Mouse (Mus musculus) liver, adult (tissue): ENCODE results near the gene Rln1.

ENCODE experiments used
- GATA4 ChIP-seq: IDR thresholded peaks from 2 replicates; pipeline ENCODE4 v1.6.1; 2014; ENCODE audit warnings: mild to moderate bottlenecking, low read length; ENCODE audit not compliant: insufficient replicate concordance

The Rln1 gene

DNA sequence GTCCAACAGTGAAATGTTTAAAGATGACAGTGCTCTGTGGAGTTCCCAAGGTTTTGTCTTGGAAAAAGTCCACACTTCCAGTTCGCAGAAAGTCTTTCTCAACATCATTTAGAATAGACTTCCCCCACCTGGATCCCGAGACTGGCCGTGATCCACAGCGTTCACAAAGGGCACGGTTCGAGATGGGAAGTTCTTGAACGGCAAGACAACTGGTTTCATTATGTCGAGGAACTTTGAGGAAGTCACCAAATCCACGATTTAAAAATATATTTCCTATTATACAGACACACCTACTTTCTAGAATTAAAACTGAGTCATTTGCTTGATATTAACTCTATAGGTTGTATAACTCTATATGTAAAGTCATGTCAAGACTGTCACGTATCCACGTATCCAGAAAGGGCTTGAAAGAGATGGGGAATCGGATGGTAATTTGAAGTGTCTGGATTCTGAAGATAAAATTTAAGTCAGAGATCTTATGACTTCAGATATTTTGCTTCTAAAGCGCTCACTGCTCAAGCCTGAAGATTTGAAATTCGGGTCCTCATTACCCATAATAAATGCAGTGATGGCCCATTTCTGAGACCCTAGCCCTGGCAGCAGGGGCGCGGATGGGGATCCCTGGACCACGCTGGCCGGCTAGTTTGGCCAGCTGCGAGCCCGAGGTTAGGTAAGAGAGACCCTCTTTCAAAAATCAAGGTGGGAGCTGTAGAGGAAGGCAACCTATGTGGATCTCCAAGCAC, 31.9 kb upstream of the Rln1 start:
- TF ChIP-seq GATA4, result no peak

DNA sequence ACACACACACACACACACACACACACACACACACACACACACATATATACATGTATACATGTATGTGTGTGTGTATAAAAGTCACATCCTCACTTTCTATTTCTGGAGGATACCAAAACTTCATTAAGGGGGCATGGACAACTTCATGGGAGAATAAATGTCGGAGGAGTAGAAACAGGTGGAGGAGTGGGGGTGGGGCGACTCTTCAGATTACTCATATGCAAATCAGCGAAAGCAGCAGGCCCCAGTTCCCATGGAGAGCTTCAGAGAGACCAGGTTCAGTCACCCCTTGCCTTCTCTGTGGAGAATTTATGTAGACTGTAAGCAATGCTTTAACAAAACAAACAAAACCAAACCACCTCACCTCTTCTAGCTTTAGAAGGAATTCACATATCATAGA, 30.6 kb upstream of the Rln1 start:
- no peak for TF ChIP-seq GATA4

DNA sequence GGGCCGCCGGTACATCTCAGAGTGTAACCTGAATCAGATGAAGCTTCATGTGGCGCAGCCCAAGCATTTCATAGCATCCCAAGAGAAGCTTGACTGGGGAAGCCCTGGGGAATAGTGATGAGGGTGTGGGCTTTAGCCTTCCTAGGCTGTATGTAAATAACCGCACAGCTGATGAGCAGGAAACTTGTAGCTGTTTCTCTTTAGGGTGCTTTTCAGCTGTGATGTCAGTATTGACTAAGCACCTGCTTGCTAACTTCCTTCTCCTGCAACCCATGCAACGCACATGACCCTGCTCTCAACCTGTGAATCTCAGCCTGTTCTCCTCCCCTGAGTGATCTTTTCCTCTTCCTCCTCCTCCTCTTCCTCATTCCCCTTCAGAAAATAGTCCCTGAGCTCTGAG, 29.6 kb upstream of the Rln1 start:
- TF ChIP-seq GATA4, result no peak

DNA sequence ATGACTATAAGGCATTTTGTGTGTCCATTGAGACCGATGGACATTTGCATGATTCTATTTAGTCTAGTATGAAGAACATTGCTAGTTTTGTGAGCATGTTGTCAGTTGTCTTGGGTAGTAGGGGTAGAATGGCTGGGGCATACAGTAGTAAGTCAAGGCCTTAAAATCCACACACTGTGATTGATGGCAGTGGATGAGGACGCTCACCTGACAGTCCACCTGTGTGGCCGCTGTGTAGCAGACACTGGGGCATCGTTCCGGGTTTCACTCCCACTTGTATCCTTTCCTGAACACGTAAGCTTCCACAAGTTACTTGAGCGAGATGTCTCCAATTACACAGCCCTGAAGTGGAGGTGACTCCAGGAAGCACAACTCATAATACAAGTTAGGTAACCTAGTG, 29.1 kb upstream of the Rln1 start:
- TF ChIP-seq GATA4, result no peak

DNA sequence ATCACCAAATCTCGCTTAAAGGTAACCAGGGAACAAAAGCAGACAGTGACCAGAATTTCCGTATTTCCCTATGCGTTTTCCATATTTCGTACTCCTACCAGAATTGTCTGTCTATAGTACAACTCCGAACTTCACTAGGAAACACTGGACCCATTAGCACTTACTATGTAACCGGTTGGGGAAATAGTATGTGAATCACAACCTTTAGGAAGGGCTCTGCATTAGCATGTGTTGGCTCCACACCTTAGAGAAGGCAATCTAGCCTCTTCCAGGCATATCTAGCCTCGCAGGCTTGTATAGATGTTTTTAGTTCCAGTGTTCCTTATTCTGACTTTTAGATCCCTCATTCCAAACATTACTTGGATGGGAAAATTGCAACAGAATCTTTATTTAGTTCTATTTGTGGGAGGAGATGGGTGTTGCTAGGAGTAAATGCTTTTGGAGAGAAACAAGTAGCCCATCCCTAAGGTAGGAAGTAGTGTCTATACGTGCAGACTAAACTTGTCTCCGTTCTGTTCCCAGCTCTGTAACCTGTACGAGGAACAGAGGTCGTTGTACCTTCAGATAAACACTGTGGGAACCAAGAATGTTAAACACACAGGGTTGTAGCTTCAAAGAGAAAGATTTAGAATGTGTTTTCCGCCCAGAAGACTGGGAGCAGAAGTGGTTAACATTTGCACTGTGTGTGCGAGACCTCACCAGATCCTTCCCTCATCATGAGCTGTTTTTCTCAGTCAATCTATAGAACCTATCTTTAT, 27.9 kb upstream of the Rln1 start:
- no peak for TF ChIP-seq GATA4

DNA sequence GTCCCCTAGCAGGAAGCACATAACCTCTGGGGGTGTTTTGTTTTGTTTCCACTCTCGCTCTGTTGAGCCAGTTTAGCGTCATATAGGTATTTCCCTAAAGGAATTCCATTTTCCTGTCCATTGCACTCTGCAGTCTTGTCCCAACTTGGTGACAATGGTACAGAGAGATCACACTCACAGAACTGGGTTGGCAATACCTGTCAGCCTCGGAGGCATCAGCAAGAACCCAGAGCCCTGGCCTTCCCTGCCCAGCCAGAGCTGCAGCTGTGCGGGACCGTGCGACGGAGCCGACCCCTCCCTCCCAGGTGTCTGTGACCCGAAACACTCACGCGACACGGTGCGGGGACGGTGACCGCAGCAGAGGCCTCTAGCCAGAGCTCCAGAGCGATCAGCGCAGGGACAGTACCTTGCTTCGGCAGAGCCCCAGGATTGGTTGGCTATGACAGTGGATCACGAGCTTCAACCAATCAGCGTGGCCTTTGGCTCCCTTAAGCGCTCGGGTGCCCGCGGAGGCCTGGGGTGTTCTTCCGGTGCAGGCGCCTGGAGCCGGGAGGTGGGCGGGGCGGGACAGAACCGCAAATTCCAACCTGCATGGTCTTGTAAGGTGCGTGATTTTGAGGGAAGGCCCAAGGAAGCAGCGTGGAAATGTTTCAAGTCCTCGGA, 27.1 kb upstream of the Rln1 start:
- no peak for TF ChIP-seq GATA4

DNA sequence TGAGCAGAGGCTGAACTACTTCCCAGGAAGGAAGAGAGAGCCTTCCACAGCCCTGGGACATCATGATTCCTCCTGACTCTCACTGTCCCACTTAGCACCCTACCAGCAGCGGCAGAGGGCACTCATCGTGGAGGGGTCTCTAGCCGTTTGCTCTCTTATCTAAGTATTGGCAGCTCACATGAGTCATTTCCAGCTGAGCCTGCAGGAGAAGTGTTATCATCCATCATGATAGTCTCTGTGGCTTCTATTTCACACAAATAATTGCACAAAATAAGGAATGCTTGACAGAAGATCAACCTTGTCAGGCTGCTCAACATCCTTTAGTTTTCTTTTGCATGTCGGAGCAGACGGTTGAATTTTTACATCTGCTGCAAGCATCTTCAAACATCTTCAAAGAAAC, 25.8 kb upstream of the Rln1 start:
- TF ChIP-seq GATA4, result no peak

DNA sequence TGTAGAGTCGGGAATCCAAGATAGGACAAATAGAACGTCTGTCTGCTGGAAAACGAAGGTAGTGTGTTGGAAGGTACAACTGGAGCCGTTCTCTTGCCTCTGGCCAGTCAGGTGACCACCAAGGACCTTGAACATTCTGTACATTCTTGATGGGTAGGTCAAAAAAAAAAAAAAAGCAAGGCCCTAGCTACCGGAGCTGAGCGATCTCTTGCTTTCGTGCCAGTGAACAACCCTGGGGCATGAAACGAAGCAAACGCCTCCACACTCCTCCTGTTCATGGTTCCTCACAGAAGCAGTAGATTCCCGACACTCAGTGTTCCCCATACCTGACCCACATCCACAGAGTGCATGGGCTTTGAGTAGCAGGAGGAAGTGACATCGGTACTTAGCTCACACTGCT, 21.8 kb upstream of the Rln1 start:
- no peak for TF ChIP-seq GATA4

DNA sequence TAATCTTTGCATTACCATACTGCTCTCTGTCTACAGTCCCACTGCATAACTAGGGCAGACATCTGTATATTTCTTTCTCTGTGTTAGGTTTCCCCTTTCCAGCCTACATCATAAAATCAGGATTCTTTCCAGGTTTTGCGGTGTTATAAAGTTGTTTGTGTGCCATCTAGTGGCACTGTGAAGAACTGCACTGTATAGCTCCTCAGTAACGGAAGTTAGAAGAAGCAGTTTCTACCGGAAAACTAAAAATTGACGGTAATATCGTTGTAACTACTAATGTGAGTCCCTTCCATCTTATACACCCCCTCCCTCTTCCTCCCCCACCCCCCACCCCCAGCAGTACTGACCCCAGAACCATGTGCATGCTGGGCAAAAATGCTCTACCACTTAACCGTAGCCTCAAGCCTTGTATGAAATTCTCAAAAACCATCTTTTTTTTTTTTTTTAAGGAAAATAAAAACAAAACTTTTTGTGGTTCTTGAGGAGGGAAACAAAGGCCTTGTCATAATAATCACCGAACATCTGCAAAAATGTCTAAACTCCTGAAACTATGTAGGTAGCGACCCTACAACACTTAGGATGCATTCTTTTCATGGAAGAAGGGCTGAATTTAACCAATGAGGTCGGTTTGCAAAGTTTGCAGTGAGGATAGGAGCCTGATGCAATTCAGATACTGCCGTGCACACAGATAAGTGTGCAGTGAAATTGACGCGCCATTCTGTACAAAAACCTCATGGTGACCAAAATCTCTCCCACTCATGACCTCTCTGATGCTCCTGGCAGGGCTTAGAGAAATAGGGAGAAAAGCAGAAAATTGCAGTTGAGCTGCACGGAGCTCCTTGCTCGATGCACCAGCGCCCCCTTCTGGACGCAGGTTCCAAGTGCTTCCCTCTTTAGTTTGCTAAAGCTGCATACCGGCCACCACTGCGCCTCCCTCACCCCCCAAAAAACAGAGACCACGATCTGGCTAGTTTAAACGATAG, 20.7 kb upstream of the Rln1 start:
- no peak for TF ChIP-seq GATA4

DNA sequence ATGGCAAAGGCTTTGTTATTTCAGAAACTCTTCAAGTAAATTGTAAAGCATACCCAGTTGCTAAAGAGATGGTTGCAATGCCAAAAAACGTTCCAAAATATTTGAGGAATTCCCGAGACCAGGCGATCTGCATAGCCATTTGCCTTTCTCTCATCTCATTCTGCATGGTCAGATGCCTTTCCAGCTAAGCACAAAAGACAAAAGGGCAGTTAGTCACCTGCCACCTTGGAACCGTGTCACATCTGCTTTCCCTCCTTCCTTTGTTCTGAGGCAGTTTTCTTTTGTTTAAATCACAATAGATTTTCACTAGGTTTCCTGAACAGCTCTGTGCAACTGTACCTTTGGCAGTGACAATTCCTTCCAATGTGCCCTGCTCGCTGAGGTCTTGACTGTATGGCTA, 16.5 kb upstream of the Rln1 start:
- TF ChIP-seq GATA4, result no peak

DNA sequence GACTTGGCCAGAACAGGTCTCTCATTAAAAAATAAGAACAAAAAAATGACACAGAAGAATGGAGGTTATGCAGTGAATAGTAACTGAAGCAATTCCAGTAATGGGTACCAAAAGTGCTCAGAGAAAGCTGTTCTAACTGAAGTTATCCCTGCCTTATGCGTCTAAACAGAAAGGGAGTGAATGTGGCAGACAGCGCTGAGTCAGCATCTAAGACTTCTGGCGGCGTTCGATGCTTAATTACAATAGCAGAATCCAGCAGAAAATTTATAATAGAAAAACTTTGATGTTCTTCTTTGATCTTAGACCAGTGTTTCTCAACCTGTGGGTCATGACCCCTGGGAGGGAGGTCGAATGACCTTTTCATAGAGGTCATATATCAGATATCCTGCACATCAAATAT, 11.2 kb upstream of the Rln1 start:
- TF ChIP-seq GATA4, result no peak

DNA sequence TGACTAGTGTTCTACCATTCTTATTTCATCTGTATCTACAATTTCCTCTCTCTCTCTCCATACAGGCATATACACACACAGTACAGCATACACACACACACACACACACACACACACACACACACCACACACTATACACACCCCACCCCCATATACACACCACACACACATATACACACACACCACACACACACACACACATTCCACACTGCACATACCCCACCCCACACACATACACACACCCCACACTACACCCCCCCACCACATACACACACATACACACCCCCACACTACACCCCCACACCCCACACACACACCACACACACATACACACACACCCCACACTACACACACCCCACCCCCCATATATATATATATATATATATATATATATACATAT, 10.4 kb upstream of the Rln1 start:
- no peak for TF ChIP-seq GATA4

DNA sequence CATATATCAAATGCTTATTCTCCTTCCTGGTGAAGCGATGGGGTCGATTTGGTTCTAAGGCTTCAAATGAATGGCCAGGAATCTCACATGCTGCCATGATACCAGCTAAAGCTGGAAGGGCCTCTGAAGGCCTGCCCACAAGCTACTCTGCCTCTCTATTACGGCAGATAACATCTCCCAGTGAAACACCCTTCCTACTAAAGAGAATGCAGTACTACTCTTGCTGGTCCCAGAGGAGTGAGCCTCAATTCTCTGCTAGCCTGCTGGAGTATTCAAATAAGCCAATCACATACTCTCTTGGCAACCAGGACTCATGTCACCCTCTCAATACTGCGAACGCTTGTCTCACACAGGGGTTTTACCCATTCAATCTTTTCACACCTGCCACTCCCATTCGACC, 7.8 kb upstream of the Rln1 start:
- TF ChIP-seq GATA4, result no peak

DNA sequence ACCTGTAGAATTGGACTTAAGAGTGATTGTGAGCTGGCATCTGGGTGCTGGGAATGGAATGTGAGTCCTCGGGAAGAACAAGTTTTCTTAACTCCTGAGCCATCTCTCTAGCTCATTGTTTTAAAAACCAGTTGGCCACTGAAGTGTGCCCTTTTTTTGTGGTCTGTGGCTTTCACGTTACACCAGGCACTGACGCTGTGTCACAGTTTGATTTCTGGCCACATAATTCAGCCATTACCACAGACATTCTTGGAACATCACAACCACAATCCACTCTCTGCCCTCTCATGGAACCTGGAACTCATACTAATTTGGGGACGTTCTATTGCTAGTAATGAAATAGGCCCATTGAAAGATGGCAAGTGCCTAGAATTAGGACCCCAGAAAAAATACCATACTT, 6.6 kb upstream of the Rln1 start:
- TF ChIP-seq GATA4, result no peak

DNA sequence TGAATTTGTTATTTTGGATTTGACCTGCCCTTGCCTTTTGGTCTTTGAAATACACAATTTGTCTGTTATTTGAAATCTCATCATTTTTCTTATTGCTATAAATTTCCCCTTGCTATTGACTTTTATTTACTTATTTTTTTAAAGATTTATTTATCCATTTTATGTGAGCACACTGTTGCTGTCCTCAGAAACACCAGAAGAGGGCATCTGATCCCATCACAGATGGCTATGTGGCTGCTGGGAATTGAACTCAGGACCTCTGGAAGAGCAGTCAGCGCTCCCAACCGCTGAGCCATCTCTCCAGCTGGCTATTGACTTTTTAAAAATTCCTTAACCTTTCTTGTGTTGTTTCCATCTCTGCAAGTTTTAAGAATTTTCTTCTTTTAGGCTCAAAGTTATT, 2.2 kb upstream of the Rln1 start:
- no peak for TF ChIP-seq GATA4
